Mouse (Mus musculus): ENCODE measurements around the gene Cactin.

- TF ChIP-seq CTCF (IDR thresholded peaks at IDR 0.05; ENCODE audit: borderline replicate concordance, extremely low read depth, insufficient read depth, insufficient read length) (no peak), POLR2A (IDR thresholded peaks at IDR 0.05; ENCODE audit: borderline replicate concordance, extremely low read depth, insufficient read depth, insufficient read length, poor library complexity, severe bottlenecking) (no peak)
These were observed 4.9 kb downstream of the Cactin start for GRCm38 (mm10) chr10:81325781-81326180.
